ENCODE assay signal across 34 mouse cellular contexts in genomic region chr13:15398677-15399076, GRCm38 (mm10).
"Had no signal": no experiment of that assay in that cellular context is flagged by ENCODE, and none has a peak within 500 bp of the region (broad histone marks: within the 10 kb centered on the region; RNA-seq: fewer than 3 reads in every experiment).

No protein-coding gene starts in this region.

- DNase-seq: heart, postnatal 10 days; heart, postnatal 14 days; heart, postnatal 36 days; heart, postnatal 4 days; kidney, adult 11 months; kidney, adult 18-20 months; kidney, adult 2 months; kidney, adult 8-10 months; kidney, adult 9 months; kidney, postnatal 10 days; kidney, postnatal 14 days; kidney, postnatal 25 days; kidney, postnatal 36 days; kidney, postnatal 4 days; layer of hippocampus, adult 9-11 months; layer of hippocampus, postnatal 36 days had no signal

- H3K4me2 ChIP-seq: heart, embryonic 11.5 days; heart, embryonic 12.5 days; heart, embryonic 13.5 days; heart, embryonic 15.5 days; hindbrain, embryonic 12.5 days; hindbrain, embryonic 13.5 days; hindbrain, embryonic 14.5 days; hindbrain, embryonic 15.5 days; intestine, embryonic 15.5 days; kidney, embryonic 15.5 days had no signal

- H3K9me3 ChIP-seq: heart, embryonic 10.5 days; heart, embryonic 12.5 days; heart, embryonic 13.5 days; heart, embryonic 15.5 days; hindbrain, embryonic 10.5 days; hindbrain, embryonic 12.5 days; hindbrain, embryonic 13.5 days; hindbrain, embryonic 15.5 days; intestine, embryonic 15.5 days; kidney, embryonic 15.5 days had no signal

- H3K27ac ChIP-seq: heart, embryonic 10.5 days; heart, embryonic 13.5 days; heart, embryonic 15.5 days; hindbrain, embryonic 10.5 days; hindbrain, embryonic 12.5 days; hindbrain, embryonic 13.5 days; hindbrain, embryonic 14.5 days; hindbrain, embryonic 15.5 days; intestine, embryonic 15.5 days; kidney, embryonic 15.5 days; kidney, postnatal 0 days; layer of hippocampus, adult 2 months had no signal

- ATAC-seq: hindbrain, embryonic 16.5 days; inflammation-experienced regulatory T-cells, adult 6 months; intestine, embryonic 15.5 days; intestine, embryonic 16.5 days; intestine, postnatal 0 days had no signal

- H3K4me3 ChIP-seq: heart, embryonic 10.5 days; heart, embryonic 12.5 days; heart, embryonic 13.5 days; heart, embryonic 15.5 days; hindbrain, embryonic 10.5 days; hindbrain, embryonic 12.5 days; hindbrain, embryonic 13.5 days; hindbrain, embryonic 15.5 days; intestine, embryonic 15.5 days; kidney, embryonic 15.5 days; layer of hippocampus, adult 2 months had no signal

- H3K4me1 ChIP-seq: heart, embryonic 10.5 days; heart, embryonic 12.5 days; heart, embryonic 13.5 days; heart, embryonic 15.5 days; intestine, embryonic 15.5 days had no signal

- H3K27me3 ChIP-seq: heart, embryonic 12.5 days; heart, embryonic 13.5 days; heart, embryonic 15.5 days; hindbrain, embryonic 12.5 days; hindbrain, embryonic 13.5 days; hindbrain, embryonic 15.5 days; intestine, embryonic 15.5 days; kidney, embryonic 15.5 days had no signal

- H3K9ac ChIP-seq: heart, embryonic 12.5 days; heart, embryonic 13.5 days; heart, embryonic 15.5 days; hindbrain, embryonic 12.5 days; hindbrain, embryonic 13.5 days; hindbrain, embryonic 14.5 days; hindbrain, embryonic 15.5 days; intestine, embryonic 15.5 days; kidney, embryonic 15.5 days had no signal

- H3K36me3 ChIP-seq: heart, embryonic 10.5 days; heart, embryonic 12.5 days; heart, embryonic 13.5 days; heart, embryonic 15.5 days; hindbrain, embryonic 10.5 days; hindbrain, embryonic 12.5 days; hindbrain, embryonic 13.5 days; hindbrain, embryonic 15.5 days; intestine, embryonic 15.5 days; kidney, embryonic 15.5 days had no signal
